10 mouse cellular contexts compared by ENCODE assay signal in genomic region chr2:26061018-26061666, GRCm38 (mm10). TPM values are rescaled to one million over a fixed set of nuclear protein-coding genes. Genes with fewer than 3 reads are reported as not detected.
DNase-seq lines count a peak whose midpoint lies in the region; TF ChIP-seq lines count a peak whose summit lies in the region.
"Had no signal": no experiment of that assay in that cellular context is flagged by ENCODE, and none has a peak within 500 bp of the region (broad histone marks: within the 10 kb centered on the region; RNA-seq: fewer than 3 reads in every experiment).

No protein-coding gene starts in this region.

- no peak for TF ChIP-seq CTCF in kidney, adult 2 months (conservative IDR thresholded peaks at IDR 0.05; ENCODE audit: insufficient read depth, insufficient read length, low read depth, low read length)

- no peak overlapping the region for H3K4me3 ChIP-seq in kidney, adult 2 months (ENCODE audit: insufficient read depth, low read depth, low read length)
- H3K4me3 ChIP-seq: embryonic facial prominence, embryonic 12.5 days; hindbrain, embryonic 13.5 days had no signal

- no peak overlapping the region for H3K27ac ChIP-seq in kidney, adult 2 months (ENCODE audit: insufficient read depth, low read depth, low read length)
- H3K27ac ChIP-seq: embryonic facial prominence, embryonic 12.5 days; hindbrain, embryonic 13.5 days had no signal

- no peaks in the 10 kb centered on the region for H3K4me1 ChIP-seq in kidney, adult 2 months (ENCODE audit: control insufficient read depth, insufficient read depth, low read length)
- H3K4me1 ChIP-seq: embryonic facial prominence, embryonic 12.5 days had no signal

- peak; percentile 11 for DNase-seq in T-cell, adult 2 months (ENCODE audit: low spot score)
- peak; percentile 44 for DNase-seq in c-Kit-positive CD71-positive TER-119-positive erythroid progenitor cells, embryonic 14.5 days (ENCODE audit: low spot score)
- DNase-seq in induced T-regulatory cell, adult 2 months (ENCODE audit: low read depth): peak; percentile 44
- DNase-seq in retina, postnatal 1 day: peak; percentile 20
- DNase-seq in kidney, adult 2 months: no peak
- no peak for DNase-seq in lung, adult 18-20 months
- DNase-seq in yolk sac, embryonic 10.5 days (ENCODE audit: low spot score): no peak
- DNase-seq: lung, embryonic 14.5 days had no signal

- 69% methylated on average over 21 of the region's 21 CpGs for WGBS in kidney, adult 2 months

- no peak for TF ChIP-seq POLR2A in kidney, adult 2 months (IDR thresholded peaks at IDR 0.05; ENCODE audit: low read depth, low read length)

- H3K27me3 ChIP-seq in kidney, adult 2 months (replicated peaks; ENCODE audit: control insufficient read depth, insufficient read depth, low read length): no peaks in the 10 kb centered on the region
- H3K27me3 ChIP-seq: embryonic facial prominence, embryonic 12.5 days; hindbrain, embryonic 13.5 days had no signal

- no peaks in the 10 kb centered on the region for H3K36me3 ChIP-seq in kidney, adult 2 months (ENCODE audit: control insufficient read depth, insufficient read depth, low read length)
- H3K36me3 ChIP-seq: embryonic facial prominence, embryonic 12.5 days had no signal

RNA-seq across cellular contexts. Expression of gene Ubac1, which starts 39.6 kb away (rescaled TPM):
- polyA plus RNA-seq in kidney, adult 2 months (2012; rRNA removed): 63.4 and 65.8 TPM in 2 replicates

Comparison
In these comparisons a context has a peak if more than half of its experiments do, and no peak if none do; other contexts are left out.
1. DNase-seq: peak in T-cell, adult 2 months (single experiment), c-Kit-positive CD71-positive TER-119-positive erythroid progenitor cells, embryonic 14.5 days (single experiment), induced T-regulatory cell, adult 2 months (single experiment) and retina, postnatal 1 day (single experiment); none in kidney, adult 2 months (single experiment), lung, adult 18-20 months (0 of 2) and yolk sac, embryonic 10.5 days (single experiment).